Mouse (Mus musculus): ENCODE measurements around the gene Stx1b. TPM values are rescaled to one million over a fixed set of nuclear protein-coding genes. Genes with fewer than 3 reads are reported as not detected.

Gene Stx1b
- polyA plus RNA-seq, 1 experiment from 2014 or later, result 1.5 TPM

- ATAC-seq (replicated peaks; ENCODE audit: low FRiP score) (peak; percentile 55), DNase-seq (ENCODE audit: low spot score) (peak; percentile 85)
- Histone ChIP-seq H3K36me3 (ENCODE audit: control insufficient read depth, insufficient read depth, low read length) (peaks cover 11% of the 10 kb centered on the region; the same call in 1 of the 2 replicates), H3K4me3 (ENCODE audit: low read depth, low read length) (peak within 1 kb of the TSS; percentile 79), H3K9me3 (ENCODE audit: control insufficient read depth, low read length) (no peaks in the 10 kb centered on the region), H3K27me3 (replicated peaks; ENCODE audit: control insufficient read depth, insufficient read depth, low read length) (no peaks in the 10 kb centered on the region), H3K27ac (ENCODE audit: low read depth, low read length) (peak within 1 kb of the TSS; percentile 93), H3K4me1 (replicated peaks; ENCODE audit: control insufficient read depth, insufficient read depth, low read length) (peaks cover 43% of the 10 kb centered on the region), H3K9ac (ENCODE audit: low read depth, low read length) (peak within 1 kb of the TSS; percentile 93), H3K4me2 (peak within 1 kb of the TSS; percentile 94)
- under 1% methylated on average over 24 of the region's 24 CpGs for WGBS
These were observed 54.7 kb downstream of the Stx1b start, which contains the start of gene Orai3 for GRCm38 (mm10) chr7:127769651-127770038. Gene Orai3 (plus strand): TSS chr7:127769815.

- Histone ChIP-seq H3K4me3 (ENCODE audit: low read depth, low read length) (peak overlapping the region; percentile 79), H3K27ac (ENCODE audit: low read depth, low read length) (peak overlapping the region; percentile 93), H3K9me3 (ENCODE audit: control insufficient read depth, low read length) (no peaks in the 10 kb centered on the region), H3K36me3 (ENCODE audit: control insufficient read depth, insufficient read depth, low read length) (peaks cover 11% of the 10 kb centered on the region; the same call in 1 of the 2 replicates), H3K9ac (ENCODE audit: low read depth, low read length) (peak overlapping the region; percentile 93), H3K4me1 (replicated peaks; ENCODE audit: control insufficient read depth, insufficient read depth, low read length) (peaks cover 41% of the 10 kb centered on the region), H3K27me3 (replicated peaks; ENCODE audit: control insufficient read depth, insufficient read depth, low read length) (no peaks in the 10 kb centered on the region), H3K4me2 (peak overlapping the region; percentile 94)
- 3% methylated on average over 15 of the region's 16 CpGs for WGBS
- DNase-seq (ENCODE audit: low spot score) (peak; percentile 74), ATAC-seq (replicated peaks; ENCODE audit: low FRiP score) (peak; percentile 19; the same call in 1 of the 2 replicates)
These were observed 55.3 kb downstream of the Stx1b start for GRCm38 (mm10) chr7:127768997-127769593.

GRCm38 (mm10) chr7:127768346-127768996 lies 55.9 kb downstream of the Stx1b start:
- Histone ChIP-seq H3K27me3 (replicated peaks; ENCODE audit: control insufficient read depth, insufficient read depth, low read length) (no peaks in the 10 kb centered on the region), H3K36me3 (ENCODE audit: control insufficient read depth, insufficient read depth, low read length) (peaks cover 11% of the 10 kb centered on the region; the same call in 1 of the 2 replicates), H3K9me3 (ENCODE audit: control insufficient read depth, low read length) (no peaks in the 10 kb centered on the region), H3K4me2 (peak overlapping the region; percentile 94), H3K9ac (ENCODE audit: low read depth, low read length) (peak overlapping the region; percentile 69), H3K4me1 (replicated peaks; ENCODE audit: control insufficient read depth, insufficient read depth, low read length) (peaks cover 36% of the 10 kb centered on the region), H3K4me3 (ENCODE audit: low read depth, low read length) (peak overlapping the region; percentile 79), H3K27ac (ENCODE audit: low read depth, low read length) (peak overlapping the region; percentile 93; the same call in 1 of the 2 replicates)
- 53% methylated on average over 13 of the region's 13 CpGs for WGBS
- ATAC-seq (replicated peaks; ENCODE audit: low FRiP score), result peak; percentile 3; the same call in 1 of the 2 replicates
- no peak for DNase-seq (ENCODE audit: low spot score)

- peak overlapping the region; percentile 94 for H3K4me2 ChIP-seq
- H3K27me3 ChIP-seq (replicated peaks; ENCODE audit: control insufficient read depth, insufficient read depth, low read length), result no peaks in the 10 kb centered on the region
- H3K36me3 ChIP-seq (ENCODE audit: control insufficient read depth, insufficient read depth, low read length), result peaks cover 11% of the 10 kb centered on the region; the same call in 1 of the 2 replicates
- H3K9me3 ChIP-seq (ENCODE audit: control insufficient read depth, low read length), result no peaks in the 10 kb centered on the region
- H3K4me3 ChIP-seq (ENCODE audit: low read depth, low read length), result peak overlapping the region; percentile 79
- peaks cover 36% of the 10 kb centered on the region for H3K4me1 ChIP-seq (replicated peaks; ENCODE audit: control insufficient read depth, insufficient read depth, low read length)
- no peak; the same call in 1 of the 2 replicates for ATAC-seq (replicated peaks; ENCODE audit: low FRiP score)
- DNase-seq (ENCODE audit: low spot score), result no peak
- H3K27ac ChIP-seq (ENCODE audit: low read depth, low read length), result peak overlapping the region; percentile 93
- 82% methylated on average over 19 of the region's 19 CpGs for WGBS
- H3K9ac ChIP-seq (ENCODE audit: low read depth, low read length), result peak overlapping the region; percentile 69
These were observed 56.5 kb downstream of the Stx1b start for GRCm38 (mm10) chr7:127767671-127768345.

- H3K4me1 ChIP-seq (replicated peaks; ENCODE audit: control insufficient read depth, insufficient read depth, low read length), result peaks cover 36% of the 10 kb centered on the region
- peak overlapping the region; percentile 93 for H3K27ac ChIP-seq (ENCODE audit: low read depth, low read length)
These were observed 57.3 kb downstream of the Stx1b start for GRCm38 (mm10) chr7:127766851-127767609.

GRCm38 (mm10) chr7:127765756-127766155 lies 58.6 kb downstream of the Stx1b start:
- no peak overlapping the region for H3K4me2 ChIP-seq
- ATAC-seq (replicated peaks; ENCODE audit: low FRiP score), result no peak
- WGBS, result 82% methylated on average over 2 of the region's 2 CpGs
- H3K4me3 ChIP-seq (ENCODE audit: low read depth, low read length), result no peak overlapping the region
- DNase-seq (ENCODE audit: low spot score), result no peak
- H3K9me3 ChIP-seq (ENCODE audit: control insufficient read depth, low read length), result no peaks in the 10 kb centered on the region
- H3K4me1 ChIP-seq (replicated peaks; ENCODE audit: control insufficient read depth, insufficient read depth, low read length), result peaks cover 27% of the 10 kb centered on the region
- H3K27ac ChIP-seq (ENCODE audit: low read depth, low read length), result no peak overlapping the region; the same call in 1 of the 2 replicates
- peaks cover 13% of the 10 kb centered on the region; the same call in 1 of the 2 replicates for H3K36me3 ChIP-seq (ENCODE audit: control insufficient read depth, insufficient read depth, low read length)
- no peak overlapping the region for H3K9ac ChIP-seq (ENCODE audit: low read depth, low read length)
- no peaks in the 10 kb centered on the region for H3K27me3 ChIP-seq (replicated peaks; ENCODE audit: control insufficient read depth, insufficient read depth, low read length)

More at GRCm38 (mm10) chr7:127766851-127767609, 57.3 kb downstream of the Stx1b start:
- WGBS, result 53% methylated on average over 17 of the region's 17 CpGs
- ATAC-seq (replicated peaks; ENCODE audit: low FRiP score) (peak; percentile 89), DNase-seq (ENCODE audit: low spot score) (peak; percentile 67)
- peak overlapping the region; percentile 69 for H3K9ac ChIP-seq (ENCODE audit: low read depth, low read length)
- H3K27me3 ChIP-seq (replicated peaks; ENCODE audit: control insufficient read depth, insufficient read depth, low read length), result no peaks in the 10 kb centered on the region
- peak overlapping the region; percentile 79 for H3K4me3 ChIP-seq (ENCODE audit: low read depth, low read length)
- peak overlapping the region; percentile 94 for H3K4me2 ChIP-seq
- peaks cover 13% of the 10 kb centered on the region; the same call in 1 of the 2 replicates for H3K36me3 ChIP-seq (ENCODE audit: control insufficient read depth, insufficient read depth, low read length)
- H3K9me3 ChIP-seq (ENCODE audit: control insufficient read depth, low read length), result no peaks in the 10 kb centered on the region

GRCm38 (mm10) chr7:127763642-127764041 lies 60.7 kb downstream of the Stx1b start:
- H3K27ac ChIP-seq (ENCODE audit: low read depth, low read length), result no peak overlapping the region
- DNase-seq (ENCODE audit: low spot score) (no peak), ATAC-seq (replicated peaks; ENCODE audit: low FRiP score) (no peak)
- peaks cover 13% of the 10 kb centered on the region; the same call in 1 of the 2 replicates for H3K36me3 ChIP-seq (ENCODE audit: control insufficient read depth, insufficient read depth, low read length)
- no peaks in the 10 kb centered on the region for H3K9me3 ChIP-seq (ENCODE audit: control insufficient read depth, low read length)
- no peak overlapping the region for H3K4me3 ChIP-seq (ENCODE audit: low read depth, low read length)
- H3K9ac ChIP-seq (ENCODE audit: low read depth, low read length), result no peak overlapping the region
- H3K4me1 ChIP-seq (replicated peaks; ENCODE audit: control insufficient read depth, insufficient read depth, low read length), result peaks cover 15% of the 10 kb centered on the region
- H3K4me2 ChIP-seq, result no peak overlapping the region
- 89% methylated on average over 4 of the region's 4 CpGs for WGBS
- H3K27me3 ChIP-seq (replicated peaks; ENCODE audit: control insufficient read depth, insufficient read depth, low read length), result no peaks in the 10 kb centered on the region

- Histone ChIP-seq H3K4me2 (no peak overlapping the region), H3K36me3 (ENCODE audit: control insufficient read depth, insufficient read depth, low read length) (peaks cover 27% of the 10 kb centered on the region), H3K27me3 (replicated peaks; ENCODE audit: control insufficient read depth, insufficient read depth, low read length) (no peaks in the 10 kb centered on the region), H3K9ac (ENCODE audit: low read depth, low read length) (no peak overlapping the region), H3K4me3 (ENCODE audit: low read depth, low read length) (no peak overlapping the region), H3K9me3 (ENCODE audit: control insufficient read depth, low read length) (no peaks in the 10 kb centered on the region), H3K4me1 (replicated peaks; ENCODE audit: control insufficient read depth, insufficient read depth, low read length) (no peaks in the 10 kb centered on the region; the same call in 1 of the 2 replicates), H3K27ac (ENCODE audit: low read depth, low read length) (no peak overlapping the region)
- ATAC-seq (replicated peaks; ENCODE audit: low FRiP score) (0 out of 2 replicates have a peak, but pooled peaks have one; percentile 45), DNase-seq (ENCODE audit: low spot score) (no peak)
- WGBS, result 27% methylated on average over 7 of the region's 7 CpGs
These were observed 63.3 kb downstream of the Stx1b start for GRCm38 (mm10) chr7:127761026-127761425.

Data from liver, embryonic 11.5 days (tissue).